Mouse (Mus musculus) v-Abl transformed pro-B cells (cell line): Measurements from ENCODE around the gene Epn2.

Experiments
- in situ Hi-C, 2 experiments: fragments of 400-800 bp; cut with MboI; formaldehyde crosslinking; loops; one replicate each; pipeline ENCODE4 v1.15.1; 2025; ENCODE audit not compliant: unreplicated experiment in 2 of 2

Epn2 gene

DNA sequence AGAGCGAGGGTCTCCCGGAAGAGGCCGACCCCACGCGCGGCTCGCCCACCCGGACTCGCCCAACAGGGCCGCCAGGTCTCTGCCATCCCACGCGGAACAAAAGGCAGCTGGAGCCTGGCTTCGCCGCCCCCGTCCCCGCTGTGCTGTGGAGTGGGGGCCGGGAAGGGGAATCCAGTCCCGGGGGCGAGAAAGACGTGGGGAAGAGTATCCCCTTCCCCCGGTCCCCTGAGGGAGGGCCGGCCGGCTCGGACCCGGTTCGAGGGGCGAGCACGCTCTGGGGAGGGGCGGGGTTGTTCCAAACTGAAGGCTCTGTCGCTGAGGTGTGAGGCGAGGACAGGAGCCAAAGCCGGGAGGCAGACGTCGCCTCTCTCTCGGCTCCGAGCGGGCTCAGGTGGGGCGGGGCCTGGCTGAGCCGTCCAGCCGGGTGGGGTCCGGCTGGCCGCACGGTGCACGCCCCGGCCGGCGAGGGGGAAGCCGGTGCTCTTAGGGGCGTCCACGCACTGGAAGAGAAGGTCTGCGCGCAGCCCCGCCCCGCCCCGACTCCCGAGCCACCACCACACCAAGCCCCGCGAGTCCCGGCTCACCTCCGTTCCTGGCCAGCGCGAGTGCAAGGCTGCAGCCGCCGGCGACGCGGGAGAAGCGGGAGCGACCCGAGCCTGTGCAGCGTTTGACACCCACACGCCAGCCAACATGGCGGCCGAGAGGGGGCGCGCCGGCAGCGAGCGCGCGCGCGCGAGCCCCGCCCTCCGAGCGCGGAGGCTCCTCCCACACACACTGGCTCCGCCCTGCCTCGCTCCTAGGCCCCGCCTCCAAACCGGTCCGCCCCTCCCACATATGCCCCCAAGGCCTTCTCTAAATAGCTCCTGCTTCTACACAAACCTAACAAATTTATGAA is at the start of gene Epn2:
Gene Epn2 (minus strand): TSS at position 705 of the 895 bp plus-strand sequence.
- in situ Hi-C loops = no loop called here

DNA sequence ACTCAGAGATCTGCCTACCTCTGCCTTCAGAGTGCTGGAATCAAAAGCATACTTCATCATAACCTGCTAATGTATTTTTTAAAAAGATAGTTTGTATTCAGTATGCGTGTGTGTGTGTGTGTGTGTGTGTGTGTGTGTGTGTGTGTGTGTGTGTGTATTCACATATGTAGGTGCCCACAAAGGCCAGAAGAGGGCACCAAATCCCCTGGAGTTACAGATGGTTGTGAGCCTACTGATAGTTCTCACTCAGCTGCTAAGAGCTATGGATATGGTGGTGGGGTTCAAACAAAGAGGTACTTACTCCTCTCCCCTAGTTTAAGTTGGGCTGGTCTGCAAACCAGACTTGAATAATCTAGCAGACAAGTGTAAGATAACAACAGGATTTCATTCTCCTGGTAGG is 47.0 kb upstream of the Epn2 start:
- in situ Hi-C loops = loop anchor here (5.0 to 10.0 kb wide), 2 partner anchors 91 to 212 kb away; no protein-coding TSS in a partner anchor

DNA sequence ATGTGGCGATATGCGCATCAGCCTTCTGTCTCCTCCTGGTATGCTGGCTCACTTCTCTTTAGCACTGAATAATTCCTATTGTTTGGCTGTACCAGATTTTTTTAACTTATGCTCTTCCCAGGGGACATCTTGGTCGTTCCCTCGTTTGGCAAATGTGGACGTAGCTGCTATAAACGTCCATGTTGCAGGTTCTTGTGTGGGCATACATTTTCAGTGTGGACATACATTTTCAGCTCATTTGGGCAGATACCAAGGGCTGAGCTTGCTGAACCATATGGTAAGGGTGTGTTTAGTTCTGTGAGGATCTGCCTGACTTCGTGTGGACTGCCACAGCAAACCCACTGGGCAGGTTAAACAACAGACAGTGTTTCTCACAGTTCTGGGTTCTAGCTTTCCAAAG is 45.6 kb upstream of the Epn2 start:
- in situ Hi-C loops = loop anchor here (5.0 to 10.0 kb wide), 2 partner anchors 92 to 210 kb away; no protein-coding TSS in a partner anchor

DNA sequence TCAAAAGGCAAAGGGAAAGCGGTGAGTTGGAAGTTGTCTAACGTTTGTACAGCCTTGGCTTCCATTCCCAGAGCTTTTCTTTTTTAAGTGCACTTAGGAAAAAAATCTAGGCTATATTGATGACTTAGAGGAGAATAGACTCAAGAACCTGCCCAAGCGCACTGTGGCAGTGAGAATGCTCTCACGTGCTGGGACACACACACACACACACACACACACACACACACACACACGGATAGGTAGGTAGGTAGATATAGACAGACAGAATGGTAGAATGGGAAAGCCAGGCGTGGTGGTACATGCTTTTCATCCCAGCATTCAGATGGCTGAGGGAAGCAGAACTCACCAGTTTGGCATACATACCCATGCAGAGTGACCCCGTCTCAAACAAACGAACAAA is 41.3 kb upstream of the Epn2 start:
- in situ Hi-C loops = loop anchor here in 1 of 2 experiments (10.0 kb wide), 1 partner anchor 206 kb away; no protein-coding TSS in a partner anchor

DNA sequence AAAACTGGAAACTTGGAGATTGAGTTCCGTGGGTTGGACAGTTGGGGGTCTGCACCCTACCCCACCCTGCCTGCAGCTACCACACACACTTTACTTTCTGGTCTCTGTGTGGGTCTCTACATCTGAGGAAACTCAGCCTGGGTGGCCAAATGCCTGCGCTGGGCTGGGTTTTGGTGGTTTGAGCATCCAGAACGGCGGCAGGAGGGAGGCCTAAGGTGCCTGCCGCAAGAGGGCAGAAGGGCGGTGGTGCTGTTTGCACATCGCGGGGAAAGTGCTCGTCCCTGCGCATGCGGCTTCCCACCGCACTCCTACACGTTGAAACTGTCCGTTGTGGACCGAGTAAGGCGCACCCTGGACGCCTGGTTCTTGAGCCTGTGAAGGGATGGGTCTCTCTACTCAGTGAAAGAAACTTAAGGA is 40.8 kb upstream of the Epn2 start:
- in situ Hi-C loops = loop anchor here in 1 of 2 experiments (10.0 kb wide), 1 partner anchor 205 kb away; no protein-coding TSS in a partner anchor

DNA sequence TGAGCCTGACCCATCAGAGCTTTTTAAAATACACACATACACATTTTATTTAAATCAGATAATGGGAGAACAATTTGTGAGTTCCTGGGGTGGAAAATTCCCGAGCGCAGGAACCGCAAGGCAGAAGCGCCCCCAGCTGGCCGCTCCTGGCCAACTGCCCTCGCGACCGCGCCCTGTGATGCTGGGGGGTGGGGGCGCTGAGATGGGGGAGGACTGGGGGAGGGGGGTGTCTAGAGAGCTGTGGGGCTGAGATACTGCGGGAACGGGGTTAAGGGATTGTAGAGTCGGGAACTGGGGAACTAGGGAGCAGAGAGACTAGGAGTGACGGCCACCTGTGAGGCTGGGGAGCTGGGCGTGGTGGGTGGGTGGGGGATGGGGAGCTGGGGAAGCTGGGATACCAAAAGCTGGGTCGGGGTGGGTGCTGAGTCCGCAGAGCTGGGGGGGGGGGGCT is 40.3 kb upstream of the Epn2 start:
- in situ Hi-C loops = loop anchor here (10.0 kb wide), 1 partner anchor 205 kb away; no protein-coding TSS in a partner anchor

DNA sequence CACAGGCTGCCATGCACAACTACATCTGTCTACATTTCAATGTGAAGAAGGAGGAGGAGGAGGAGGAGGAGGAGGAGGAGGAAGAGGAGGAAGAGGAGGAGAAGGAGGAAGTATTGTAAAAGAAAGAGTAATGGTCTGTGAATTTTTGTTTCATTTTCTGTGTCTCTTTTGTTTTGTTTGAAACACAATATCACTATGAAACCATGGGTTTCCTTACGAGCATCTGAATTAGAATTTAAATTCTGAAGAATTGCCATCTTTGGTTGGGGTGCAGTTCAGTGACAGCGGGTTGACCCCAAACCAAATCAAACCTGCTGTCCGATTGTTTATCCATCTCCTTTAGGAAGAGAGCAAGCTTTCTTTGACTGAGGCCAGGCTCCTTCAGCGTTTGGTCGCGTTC is 39.9 kb upstream of the Epn2 start:
- in situ Hi-C loops = loop anchor here in 1 of 2 experiments (10.0 kb wide), 1 partner anchor 205 kb away; no protein-coding TSS in a partner anchor

DNA sequence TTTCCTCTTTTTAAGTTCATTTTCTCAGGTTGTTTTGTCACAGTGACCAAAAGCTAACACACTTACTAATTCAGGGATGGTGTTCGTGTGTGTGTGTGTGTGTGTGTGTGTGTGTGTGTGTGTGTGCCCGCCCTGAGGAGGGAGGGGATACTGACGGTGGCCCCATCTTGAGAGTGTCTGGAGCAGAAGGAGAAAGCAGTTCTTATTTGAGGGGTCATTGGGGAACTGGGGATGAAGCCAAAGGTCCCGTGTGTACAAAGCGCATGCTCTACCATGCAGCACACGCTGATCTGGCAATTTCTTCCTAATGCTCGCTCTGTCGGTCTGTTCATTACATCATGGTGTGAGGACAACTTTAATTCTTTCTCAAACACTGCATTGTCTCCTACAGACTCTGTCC is 39.1 kb upstream of the Epn2 start:
- in situ Hi-C loops = loop anchor here in 1 of 2 experiments (10.0 kb wide), 1 partner anchor 204 kb away; no protein-coding TSS in a partner anchor

DNA sequence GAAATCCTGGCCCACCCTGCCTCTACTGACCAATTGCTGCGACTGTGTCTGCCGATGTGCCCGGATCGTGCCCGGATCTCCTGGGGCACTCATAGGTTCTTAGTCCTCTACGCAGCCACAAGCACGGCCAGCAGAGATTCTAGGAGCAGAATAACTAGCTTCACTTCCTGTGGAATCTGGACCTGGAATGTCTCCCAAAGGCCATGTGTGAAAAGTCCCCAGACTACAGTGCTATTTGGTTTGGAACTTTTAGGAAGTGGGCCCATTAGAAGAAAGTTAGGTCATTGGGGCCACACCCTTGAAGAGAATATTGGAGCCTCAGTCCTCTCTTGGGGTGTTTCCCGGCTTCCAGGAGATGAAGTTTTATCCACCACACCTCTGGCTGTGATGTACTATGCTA is 38.6 kb upstream of the Epn2 start:
- in situ Hi-C loops = loop anchor here in 1 of 2 experiments (10.0 kb wide), 1 partner anchor 203 kb away; no protein-coding TSS in a partner anchor

DNA sequence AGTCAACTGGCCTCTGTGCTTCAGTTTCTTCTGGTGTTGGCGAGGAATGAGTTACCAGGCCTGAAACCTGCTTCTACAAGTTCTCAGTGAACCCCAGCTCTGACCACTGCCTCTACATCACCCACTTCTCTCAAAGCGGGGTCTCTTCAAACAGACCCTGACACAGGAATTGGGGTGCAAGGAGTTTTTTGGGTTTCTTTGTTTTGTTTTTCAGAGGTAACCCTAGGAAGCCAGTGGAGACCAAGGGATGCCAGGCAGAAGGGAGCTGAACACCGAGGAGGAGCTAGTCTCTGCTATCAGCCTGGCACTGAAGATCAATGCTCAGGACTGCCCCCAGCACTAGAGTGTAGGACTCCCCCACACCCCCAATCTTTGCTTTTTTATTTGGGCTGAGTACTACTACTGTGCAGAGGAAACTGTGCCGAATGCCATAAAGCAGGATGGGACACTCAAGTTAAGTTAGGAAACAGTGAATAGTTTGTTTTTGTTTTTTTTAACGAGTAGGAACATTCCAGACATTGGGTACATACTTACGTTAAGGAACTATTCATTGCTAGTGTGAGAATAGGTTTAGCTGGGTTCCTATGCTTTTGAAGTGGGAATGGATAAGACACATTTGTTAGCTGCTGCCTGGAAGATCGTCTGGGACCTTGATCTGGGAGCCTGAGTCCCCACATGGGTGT is 37.9 kb upstream of the Epn2 start:
- in situ Hi-C loops = loop anchor here in 1 of 2 experiments (10.0 kb wide), 1 partner anchor 203 kb away; no protein-coding TSS in a partner anchor

DNA sequence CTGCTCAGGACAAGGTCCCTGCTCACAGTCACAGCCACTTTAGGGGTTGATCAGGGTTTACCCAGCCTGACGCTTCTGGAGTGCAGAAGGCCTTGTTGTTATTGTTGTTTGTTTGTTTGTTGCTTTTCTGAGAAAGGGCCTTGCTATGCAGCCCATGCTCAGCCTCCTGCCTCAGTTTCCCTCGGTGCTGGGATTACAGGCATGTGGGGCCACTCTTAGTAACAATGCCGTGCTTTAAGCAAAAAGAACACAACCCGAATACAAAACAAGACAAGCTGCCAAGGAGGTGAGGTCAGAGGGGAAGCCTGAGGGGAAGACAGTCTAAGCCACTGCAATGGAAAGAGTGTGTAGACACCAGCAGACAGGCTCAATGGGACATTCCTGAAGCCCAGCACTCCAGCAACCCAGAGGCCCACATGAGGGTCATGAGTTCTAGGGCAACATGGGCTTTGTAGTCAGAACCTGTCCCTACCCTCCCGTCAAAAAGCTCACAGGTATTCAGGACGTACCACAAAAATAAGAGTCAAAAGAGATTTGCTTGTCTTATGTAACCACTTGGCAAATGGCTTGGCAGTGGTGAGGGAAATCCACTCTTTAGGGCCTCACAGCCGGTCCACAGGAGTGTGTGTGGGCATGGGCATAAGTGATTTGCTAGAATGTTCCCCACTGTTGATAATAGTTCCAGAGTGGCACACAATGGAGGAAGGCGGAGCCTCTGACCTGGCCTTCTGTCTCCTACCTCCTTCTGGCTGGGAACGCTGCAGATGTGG is 37.2 kb upstream of the Epn2 start:
- in situ Hi-C loops = loop anchor here in 1 of 2 experiments (10.0 kb wide), 1 partner anchor 202 kb away; no protein-coding TSS in a partner anchor

DNA sequence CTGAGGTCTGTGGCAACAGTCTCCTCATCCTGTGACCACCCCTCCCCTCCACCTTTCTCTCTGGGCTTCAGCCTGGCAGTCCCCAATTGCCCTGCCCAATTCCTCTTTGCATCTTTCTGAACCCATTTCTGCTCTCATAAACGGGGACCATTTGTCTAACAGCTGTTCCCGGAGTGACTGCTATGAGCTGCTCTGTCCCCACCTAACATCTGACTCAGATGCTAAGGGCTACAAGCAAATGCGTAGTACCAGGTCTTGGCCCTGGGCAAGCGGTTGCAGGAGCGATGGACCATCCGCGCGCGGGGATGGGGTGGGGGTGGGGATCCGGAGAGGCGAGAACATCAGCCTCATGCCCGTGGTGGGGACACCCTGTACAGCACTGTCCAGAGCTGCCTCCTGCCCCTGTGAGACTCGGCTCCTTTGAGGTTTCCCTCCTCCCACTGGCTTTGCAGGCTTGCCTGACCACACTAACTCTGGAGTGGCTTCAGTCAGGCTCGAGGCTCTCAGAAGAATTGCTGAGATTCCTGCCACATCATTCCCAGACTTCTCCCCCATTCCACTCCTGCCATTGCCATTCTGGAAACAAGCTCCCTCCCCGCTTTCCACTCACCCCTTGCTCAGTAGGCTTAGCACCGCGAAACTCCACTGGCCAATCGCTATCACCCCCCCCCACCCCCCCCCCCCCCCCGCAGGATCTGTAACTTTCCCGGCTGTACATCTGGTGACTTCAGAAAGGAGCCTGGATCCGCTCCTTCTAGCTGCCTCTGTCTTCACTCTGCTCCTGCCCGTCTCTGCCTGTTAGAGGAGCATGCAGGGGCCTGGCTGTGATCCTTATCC is 36.4 kb upstream of the Epn2 start:
- in situ Hi-C loops = loop anchor here in 1 of 2 experiments (10.0 kb wide), 1 partner anchor 201 kb away; no protein-coding TSS in a partner anchor

DNA sequence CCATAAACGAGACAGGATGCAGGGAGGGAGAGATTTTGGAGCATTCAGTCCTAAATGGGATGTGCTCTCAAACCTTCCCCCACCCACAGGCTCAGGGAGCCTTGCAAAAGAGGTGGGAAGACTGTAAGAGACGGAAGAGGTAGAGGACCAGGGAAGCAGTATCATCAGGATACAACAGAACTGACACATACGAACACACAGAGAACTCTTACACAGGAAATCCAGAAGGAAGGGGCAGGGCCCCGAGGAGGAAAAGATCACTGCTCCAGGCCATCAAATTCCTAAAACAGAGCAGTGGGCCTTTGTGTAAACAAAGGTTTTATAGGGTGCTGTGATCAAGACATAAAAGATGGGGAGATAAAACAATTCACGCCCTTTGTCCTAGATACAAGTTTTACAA is 34.9 kb upstream of the Epn2 start:
- in situ Hi-C loops = loop anchor here in 1 of 2 experiments (10.0 kb wide), 1 partner anchor 200 kb away; no protein-coding TSS in a partner anchor

DNA sequence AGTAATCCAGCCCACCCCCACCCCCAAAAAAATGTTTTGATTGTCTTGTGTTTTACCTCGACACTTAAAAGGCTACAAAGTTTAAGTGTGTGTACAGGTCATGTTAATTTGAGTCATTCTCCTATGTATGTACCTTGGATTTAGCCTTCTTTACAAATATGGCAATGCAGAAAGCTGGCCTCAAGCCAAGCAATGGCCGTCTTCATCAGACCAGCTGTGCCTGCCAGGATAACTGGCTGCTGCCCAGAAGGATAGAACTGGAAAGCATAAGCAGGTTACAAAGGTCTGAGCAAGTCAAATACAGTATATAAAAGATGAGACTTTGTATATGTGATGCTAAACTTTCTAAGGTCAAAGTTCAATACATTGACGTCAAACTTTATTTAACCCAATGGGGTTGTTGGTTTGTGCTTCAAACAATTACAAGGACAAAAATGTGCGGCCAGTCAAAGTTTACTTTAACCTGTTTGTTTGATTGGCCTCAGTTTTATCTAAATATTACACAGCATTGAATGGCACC is 32.7 kb upstream of the Epn2 start:
- in situ Hi-C loops = loop anchor here in 1 of 2 experiments (10.0 kb wide), 1 partner anchor 197 kb away; no protein-coding TSS in a partner anchor

DNA sequence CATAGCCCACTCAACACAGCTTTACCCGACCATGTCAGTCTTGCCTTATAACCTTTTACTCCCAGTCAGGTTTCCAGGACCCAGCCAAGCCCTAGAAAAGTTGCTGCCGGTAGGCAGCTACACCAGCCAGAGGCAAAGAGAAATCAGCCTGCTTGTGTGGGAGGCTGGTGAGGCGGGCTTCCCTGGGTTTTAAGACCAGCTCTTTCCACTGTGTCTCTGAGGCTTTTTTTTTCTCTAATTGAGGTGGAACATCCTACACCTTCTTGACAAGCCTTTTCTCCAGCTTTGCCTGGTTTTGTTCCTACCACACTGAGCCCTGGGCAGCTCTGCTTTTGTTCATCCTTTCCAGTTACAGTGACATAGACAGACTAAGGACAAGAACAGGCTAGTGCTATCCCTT is 31.7 kb upstream of the Epn2 start:
- in situ Hi-C loops = loop anchor here in 1 of 2 experiments (10.0 kb wide), 1 partner anchor 196 kb away; no protein-coding TSS in a partner anchor

DNA sequence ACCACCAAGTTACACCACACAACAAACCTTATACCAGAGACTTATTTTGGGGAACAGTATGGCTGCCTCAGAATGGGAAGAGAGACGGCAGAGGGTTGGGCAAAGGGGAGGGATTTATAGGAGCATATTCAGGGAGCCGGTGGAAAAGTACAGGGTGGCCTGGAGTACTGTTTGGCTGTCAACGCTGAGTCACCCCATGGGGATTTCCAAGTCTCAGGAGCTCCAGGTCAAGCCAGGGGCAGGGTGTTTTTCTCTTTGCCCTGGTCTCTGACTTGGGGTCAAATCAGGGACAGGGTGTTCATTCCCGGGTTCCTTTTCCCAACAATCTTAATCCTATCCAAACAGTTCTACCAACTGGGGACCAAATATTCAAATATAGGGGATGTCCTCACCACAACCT is 28.6 kb upstream of the Epn2 start:
- in situ Hi-C loops = no loop called here

DNA sequence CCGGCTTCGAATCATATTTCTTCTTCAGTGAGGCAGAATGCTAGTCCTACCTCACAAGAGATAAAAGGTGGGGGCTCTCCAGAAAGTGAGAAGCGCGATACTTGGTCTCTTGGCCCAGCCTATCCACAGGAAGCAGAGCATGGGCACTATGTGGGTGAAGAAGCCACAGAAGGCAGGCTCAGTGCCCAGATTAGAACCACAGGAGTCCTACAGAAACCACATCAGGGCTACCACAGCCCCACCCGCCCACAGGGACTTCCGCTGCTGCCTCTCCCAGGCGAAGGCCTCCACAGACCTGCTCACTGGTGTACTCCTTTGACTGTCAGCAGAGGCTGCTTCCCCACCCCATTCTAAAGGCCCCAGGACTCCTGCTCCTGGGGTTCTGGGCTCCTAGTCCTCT is 23.2 kb upstream of the Epn2 start:
- in situ Hi-C loops = no loop called here

DNA sequence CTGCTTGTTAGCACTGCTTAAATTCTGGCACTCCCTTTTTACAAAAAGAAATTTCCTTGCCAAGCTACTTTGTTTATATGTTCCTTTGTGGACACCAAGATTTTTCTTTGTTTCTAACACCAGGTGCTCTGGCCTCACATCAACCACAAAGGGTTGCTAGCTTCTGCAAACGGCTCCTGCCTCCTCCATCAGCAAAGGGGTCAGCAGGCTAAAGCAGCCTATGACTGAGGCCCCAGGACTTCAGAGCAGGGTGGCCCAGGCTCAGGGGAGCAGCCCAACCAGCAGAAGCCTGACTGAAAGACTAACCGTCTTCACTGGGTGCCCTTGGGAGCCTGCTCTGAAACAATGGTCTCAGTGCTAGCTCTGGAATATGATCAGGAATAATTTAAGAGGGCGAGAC is 22.0 kb upstream of the Epn2 start:
- in situ Hi-C loops = no loop called here

DNA sequence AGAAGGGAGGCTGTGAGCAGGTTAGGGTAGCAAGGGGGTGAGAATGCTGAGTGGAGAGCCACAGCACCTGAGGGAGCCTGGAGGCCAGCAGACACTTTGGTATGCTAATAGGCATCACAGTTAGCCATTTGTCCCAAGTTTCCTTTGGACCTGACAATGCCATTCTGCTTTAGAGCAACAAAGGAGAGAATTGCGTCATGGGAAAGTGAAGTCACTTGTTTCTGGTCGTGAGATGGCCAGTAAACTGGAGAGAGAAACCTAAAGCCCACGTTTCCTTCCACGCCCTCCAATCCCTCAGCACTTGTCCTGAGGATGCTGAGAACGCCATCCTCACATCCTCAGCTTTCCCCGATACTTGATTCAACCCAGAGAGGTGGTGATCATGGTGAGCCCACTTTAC is 18.9 kb upstream of the Epn2 start:
- in situ Hi-C loops = no loop called here
